Mouse (Mus musculus) forebrain, embryonic 15.5 days (tissue): ENCODE measurements at regions not wholly inside any gene's neighbourhood (a gene's known extent, or its start where the extent isn't known, plus 50 kb on each side); places are given as distances from the start of the nearest gene placed in this dataset.

ENCODE experiments used
- ATAC-seq: fragments of 200-750 bp; cut with Nextera tagmentation; replicated peaks from 2 replicates; pipeline ENCODE4 v1.8.0; 2017; ENCODE audit warnings: mild to moderate bottlenecking, moderate TSS enrichment, moderate library complexity
- H3K27ac ChIP-seq: fragments of 300-500 bp; sonication (generic); replicated peaks from 2 replicates; pipeline ENCODE4 v1.5.1; 2015; ENCODE audit warnings: mild to moderate bottlenecking, inconsistent platforms
- H3K27me3 ChIP-seq: fragments of 300-500 bp; sonication (generic); 2 replicates; pipeline ENCODE4 v1.6.1; 2015; ENCODE audit warnings: inconsistent platforms
- H3K36me3 ChIP-seq: fragments of 300-500 bp; sonication (generic); 2 replicates; pipeline ENCODE4 v1.6.1; 2015; ENCODE audit warnings: mild to moderate bottlenecking, inconsistent platforms
- H3K4me1 ChIP-seq: fragments of 300-500 bp; sonication (generic); 2 replicates; pipeline ENCODE4 v1.6.1; 2015; ENCODE audit warnings: inconsistent platforms
- H3K4me2 ChIP-seq: fragments of 300-500 bp; sonication (generic); replicated peaks from 2 replicates; pipeline ENCODE4 v1.6.1; 2015; ENCODE audit warnings: mild to moderate bottlenecking, inconsistent platforms
- H3K4me3 ChIP-seq: fragments of 300-500 bp; sonication (generic); 2 replicates; pipeline ENCODE4 v1.5.1; 2015; ENCODE audit warnings: mild to moderate bottlenecking, inconsistent platforms
- H3K9ac ChIP-seq: fragments of 300-500 bp; sonication (generic); replicated peaks from 2 replicates; pipeline ENCODE4 v1.6.1; 2015; ENCODE audit warnings: mild to moderate bottlenecking, inconsistent platforms
- H3K9me3 ChIP-seq: fragments of 300-500 bp; sonication (generic); 2 replicates; pipeline ENCODE4 v1.6.1; 2016; ENCODE audit warnings: inconsistent platforms
- WGBS: fragments of 180-500 bp; shearing (Covaris S2); methylation state at CpG from one replicate; pipeline ENCODE4 v1.1.7; 2015; ENCODE audit warnings: mixed read lengths; 5-methylcytosine and 5-hydroxymethylcytosine counted together

GRCm38 (mm10) chr16:15052389-15052923 is 146.1 kb downstream of the Efcab1 start:
- 18% methylated on average over 7 of the region's 7 CpGs for WGBS
- Histone ChIP-seq H3K4me3 (no peak overlapping the region), H3K36me3 (no peaks in the 10 kb centered on the region), H3K9me3 (no peaks in the 10 kb centered on the region), H3K4me2 (0 out of 2 replicates have a peak overlapping the region, but pooled peaks have one; percentile 7), H3K4me1 (peaks cover 32% of the 10 kb centered on the region), H3K9ac (no peak overlapping the region), H3K27me3 (no peaks in the 10 kb centered on the region), H3K27ac (no peak overlapping the region)
- 0 out of 2 replicates have a peak, but pooled peaks have one; percentile 7 for ATAC-seq

DNA sequence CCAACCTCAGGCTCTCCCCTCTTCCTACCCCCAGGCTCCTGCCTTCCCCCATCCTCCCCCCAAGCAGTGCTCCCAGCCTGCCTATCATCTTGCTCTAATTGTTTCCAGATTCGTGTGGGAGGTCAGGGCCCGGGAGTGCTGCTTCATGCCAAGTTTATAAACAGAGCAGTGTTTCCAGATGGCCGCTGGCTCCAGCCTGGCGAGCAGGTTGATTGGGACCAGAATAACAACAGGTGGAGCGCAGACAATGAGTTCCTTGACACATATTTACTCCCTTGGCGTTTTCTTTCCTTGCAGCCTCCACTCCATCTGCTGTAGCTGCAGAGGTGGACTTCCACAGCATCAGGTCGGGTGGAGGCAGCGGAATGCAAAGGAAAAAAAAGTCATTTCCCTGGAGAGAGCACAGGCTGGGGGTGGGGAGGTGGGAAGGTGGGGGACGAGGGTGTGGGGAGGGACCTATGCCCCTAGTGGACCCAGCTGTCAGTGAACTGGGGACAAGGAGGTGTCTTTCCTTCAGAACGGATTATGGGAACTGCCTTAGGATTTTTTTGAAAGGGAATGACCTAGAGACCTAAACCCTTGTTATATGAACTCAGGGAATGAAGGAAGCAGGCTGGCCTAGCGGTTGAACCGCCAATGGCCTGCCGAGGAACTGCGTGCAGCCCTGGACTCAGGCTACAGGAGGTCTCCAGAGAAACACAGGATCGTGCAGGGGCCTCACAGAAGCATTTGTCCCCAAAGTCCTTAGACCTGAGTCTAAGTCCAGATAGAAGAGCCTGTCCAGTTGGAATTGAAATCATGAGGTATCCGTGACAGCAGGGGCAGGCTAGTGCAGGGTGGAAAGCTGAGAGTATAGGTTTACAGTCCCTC is 146.8 kb downstream of the Efcab1 start:
- Histone ChIP-seq H3K27ac (no peak overlapping the region), H3K27me3 (no peaks in the 10 kb centered on the region), H3K9ac (no peak overlapping the region), H3K4me3 (no peak overlapping the region), H3K4me1 (peaks cover 32% of the 10 kb centered on the region), H3K9me3 (no peaks in the 10 kb centered on the region), H3K36me3 (no peaks in the 10 kb centered on the region), H3K4me2 (0 out of 2 replicates have a peak overlapping the region, but pooled peaks have one; percentile 7)
- whole genome bisulfite sequencing, result 5% methylated on average over 16 of the region's 16 CpGs
- peak; percentile 78 for ATAC-seq

DNA sequence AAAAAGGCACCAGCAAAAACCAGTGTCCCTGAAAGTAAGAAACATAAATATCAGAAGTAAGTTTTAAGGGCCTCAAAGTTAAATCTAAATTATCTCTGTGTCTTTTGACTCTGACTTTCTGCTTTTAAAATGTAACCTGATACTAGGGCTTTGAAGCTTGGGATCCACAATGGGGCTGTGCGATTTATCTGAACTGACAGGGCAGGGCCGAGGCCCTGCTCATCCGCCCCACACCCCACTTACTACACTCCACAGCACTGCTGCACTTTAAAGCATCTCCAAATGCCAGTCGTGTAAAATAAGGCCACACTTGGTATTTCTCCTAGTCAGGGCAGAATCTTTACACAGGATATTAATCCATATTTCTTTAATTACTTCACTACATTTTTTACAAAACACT is 147.4 kb downstream of the Efcab1 start:
- ATAC-seq, result no peak
- peaks cover 32% of the 10 kb centered on the region for H3K4me1 ChIP-seq
- WGBS, result 10% methylated on average over 4 of the region's 4 CpGs
- no peaks in the 10 kb centered on the region for H3K9me3 ChIP-seq
- no peak overlapping the region for H3K27ac ChIP-seq
- no peaks in the 10 kb centered on the region for H3K27me3 ChIP-seq
- H3K9ac ChIP-seq, result no peak overlapping the region
- no peak overlapping the region for H3K4me2 ChIP-seq
- no peak overlapping the region for H3K4me3 ChIP-seq
- H3K36me3 ChIP-seq, result no peaks in the 10 kb centered on the region

DNA sequence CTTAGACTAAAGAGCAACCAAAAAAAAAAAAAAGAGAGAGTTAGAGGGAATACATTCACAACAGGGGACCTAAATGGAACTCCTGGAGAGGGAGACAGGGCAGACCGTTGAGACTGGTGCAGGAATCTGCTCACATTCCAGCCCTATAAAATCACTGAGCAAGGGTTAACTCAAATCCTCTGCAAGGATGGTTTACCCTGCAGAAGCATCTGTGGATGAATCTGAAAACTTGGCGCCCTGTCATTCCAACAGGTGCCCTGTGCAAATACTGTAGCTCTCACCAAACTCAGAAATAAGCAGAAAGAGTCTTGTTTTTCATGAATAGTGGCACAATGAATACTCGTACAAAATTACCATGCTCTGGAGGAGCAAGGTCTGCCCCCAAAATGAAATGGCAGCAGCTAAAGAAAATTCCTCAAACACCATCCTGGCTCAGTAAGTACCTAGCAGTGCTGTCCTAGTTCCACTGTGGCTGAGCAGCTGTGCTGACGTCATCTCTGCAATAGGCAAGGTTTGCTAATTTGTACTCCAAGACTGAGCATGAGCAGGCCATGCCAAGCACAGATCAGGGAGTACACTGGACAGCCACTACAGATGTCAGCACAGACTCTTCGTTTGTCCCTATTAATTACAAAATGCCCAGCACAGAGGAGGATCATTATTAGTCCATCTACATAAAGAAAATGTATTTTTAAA is 148.0 kb downstream of the Efcab1 start:
- Histone ChIP-seq H3K9me3 (no peaks in the 10 kb centered on the region), H3K36me3 (no peaks in the 10 kb centered on the region), H3K9ac (no peak overlapping the region), H3K27ac (no peak overlapping the region), H3K27me3 (no peaks in the 10 kb centered on the region), H3K4me1 (peaks cover 32% of the 10 kb centered on the region), H3K4me2 (no peak overlapping the region), H3K4me3 (no peak overlapping the region)
- 37% methylated on average over 5 of the region's 5 CpGs for WGBS
- no peak for ATAC-seq

GRCm38 (mm10) chr16:15055697-15056096 is 149.3 kb downstream of the Efcab1 start:
- Histone ChIP-seq H3K4me2 (0 out of 2 replicates have a peak overlapping the region, but pooled peaks have one; percentile 1), H3K36me3 (no peaks in the 10 kb centered on the region), H3K9ac (no peak overlapping the region), H3K4me3 (no peak overlapping the region), H3K27me3 (no peaks in the 10 kb centered on the region), H3K9me3 (no peaks in the 10 kb centered on the region), H3K4me1 (peaks cover 32% of the 10 kb centered on the region), H3K27ac (0 out of 2 replicates have a peak overlapping the region, but pooled peaks have one; percentile 6)
- peak; percentile 79 for ATAC-seq
- WGBS, result 42% methylated on average over 5 of the region's 5 CpGs

DNA sequence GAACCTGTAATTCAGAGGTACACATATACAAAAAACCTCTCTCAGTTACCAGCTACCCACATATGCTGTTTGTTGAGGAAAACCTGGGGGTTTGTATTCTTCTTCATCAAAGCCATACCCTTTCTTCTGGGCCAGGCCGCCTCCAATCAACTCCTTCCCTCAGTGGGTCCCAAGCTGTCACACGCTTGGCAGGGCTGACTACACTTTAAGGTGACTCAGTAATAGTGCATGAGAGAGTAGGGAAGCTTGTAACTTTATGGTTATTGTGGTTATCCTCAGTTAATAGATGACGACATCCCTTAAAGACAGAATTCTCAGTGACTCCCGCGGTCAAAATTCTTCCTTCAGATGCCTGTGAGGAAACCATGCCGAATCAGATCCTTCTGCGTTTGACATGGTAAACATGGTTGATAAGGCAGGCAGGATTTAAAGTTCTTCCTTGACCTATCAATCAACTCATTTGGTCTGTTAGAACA is 164.1 kb downstream of the Efcab1 start:
- H3K4me1 ChIP-seq, result no peaks in the 10 kb centered on the region
- no peak overlapping the region for H3K4me2 ChIP-seq
- H3K9ac ChIP-seq, result no peak overlapping the region
- no peak overlapping the region for H3K27ac ChIP-seq
- no peaks in the 10 kb centered on the region for H3K27me3 ChIP-seq
- WGBS, result 91% methylated on average over 7 of the region's 7 CpGs
- H3K4me3 ChIP-seq, result no peak overlapping the region
- no peak for ATAC-seq
- no peaks in the 10 kb centered on the region for H3K9me3 ChIP-seq
- no peaks in the 10 kb centered on the region for H3K36me3 ChIP-seq

- Histone ChIP-seq H3K36me3 (no peaks in the 10 kb centered on the region), H3K27ac (no peak overlapping the region)
- ATAC-seq, result no peak
Observed at GRCm38 (mm10) chr16:15074407-15074806, 168.0 kb downstream of the Efcab1 start.

GRCm38 (mm10) chr16:15083692-15084091 is 177.3 kb downstream of the Efcab1 start:
- no peak for ATAC-seq
- 43% methylated on average over 3 of the region's 3 CpGs for WGBS
- Histone ChIP-seq H3K9me3 (no peaks in the 10 kb centered on the region), H3K36me3 (no peaks in the 10 kb centered on the region), H3K9ac (no peak overlapping the region), H3K4me1 (peaks cover 13% of the 10 kb centered on the region), H3K4me2 (no peak overlapping the region), H3K4me3 (no peak overlapping the region), H3K27ac (no peak overlapping the region), H3K27me3 (peaks cover 8% of the 10 kb centered on the region; the same call in 1 of the 2 replicates)

More at GRCm38 (mm10) chr16:15074407-15074806, 168.0 kb downstream of the Efcab1 start:
- no peaks in the 10 kb centered on the region for H3K27me3 ChIP-seq
- no peak overlapping the region for H3K9ac ChIP-seq
- H3K4me1 ChIP-seq, result no peaks in the 10 kb centered on the region
- H3K4me3 ChIP-seq, result no peak overlapping the region
- H3K9me3 ChIP-seq, result no peaks in the 10 kb centered on the region
- H3K4me2 ChIP-seq, result no peak overlapping the region

DNA sequence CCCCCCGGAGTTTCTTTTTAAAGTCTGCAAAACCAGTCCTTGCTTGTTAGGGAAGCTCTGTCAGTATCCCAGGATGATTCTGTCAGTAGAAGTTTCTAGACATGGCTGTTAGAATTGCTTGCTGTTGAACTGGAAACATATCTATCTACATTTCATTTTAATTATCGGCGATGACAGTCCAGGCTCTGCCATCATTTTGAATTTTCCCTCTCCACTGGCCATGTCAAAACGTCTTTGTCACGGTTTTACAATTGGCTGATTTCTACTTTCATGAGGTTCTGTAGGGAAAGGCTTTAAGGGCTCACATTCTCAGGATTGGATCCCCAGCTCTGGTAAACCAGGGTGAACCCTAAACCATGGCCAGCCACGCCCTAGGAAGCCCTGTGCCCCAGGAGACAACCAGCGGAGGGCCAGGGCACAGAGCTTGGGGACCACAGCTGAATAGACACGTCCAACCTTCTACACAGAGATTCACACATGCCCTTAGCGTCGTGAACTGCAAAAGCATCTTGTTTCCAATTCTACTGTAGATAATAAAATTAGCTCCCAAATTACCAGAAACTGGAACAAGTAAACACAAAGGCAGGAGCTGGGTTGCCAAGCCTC is 177.8 kb downstream of the Efcab1 start:
- 24% methylated on average over 10 of the region's 10 CpGs for WGBS
- peak overlapping the region; percentile 51 for H3K4me3 ChIP-seq
- H3K27ac ChIP-seq, result no peak overlapping the region
- peaks cover 8% of the 10 kb centered on the region; the same call in 1 of the 2 replicates for H3K27me3 ChIP-seq
- H3K9ac ChIP-seq, result peak overlapping the region; percentile 47; the same call in 1 of the 2 replicates
- no peaks in the 10 kb centered on the region for H3K36me3 ChIP-seq
- H3K9me3 ChIP-seq, result no peaks in the 10 kb centered on the region
- peak; percentile 55; the same call in 1 of the 2 replicates for ATAC-seq
- H3K4me2 ChIP-seq, result peak overlapping the region; percentile 91
- peaks cover 13% of the 10 kb centered on the region for H3K4me1 ChIP-seq

- under 1% methylated on average over 56 of the region's 56 CpGs for WGBS
- Histone ChIP-seq H3K4me2 (peak overlapping the region; percentile 91), H3K9ac (peak overlapping the region; percentile 47), H3K4me1 (peaks cover 13% of the 10 kb centered on the region), H3K27me3 (peaks cover 8% of the 10 kb centered on the region; the same call in 1 of the 2 replicates), H3K27ac (no peak overlapping the region), H3K36me3 (no peaks in the 10 kb centered on the region), H3K9me3 (no peaks in the 10 kb centered on the region), H3K4me3 (peak overlapping the region; percentile 51)
- ATAC-seq, result peak; percentile 92
Observed at GRCm38 (mm10) chr16:15084753-15085728, 178.6 kb downstream of the Efcab1 start.

DNA sequence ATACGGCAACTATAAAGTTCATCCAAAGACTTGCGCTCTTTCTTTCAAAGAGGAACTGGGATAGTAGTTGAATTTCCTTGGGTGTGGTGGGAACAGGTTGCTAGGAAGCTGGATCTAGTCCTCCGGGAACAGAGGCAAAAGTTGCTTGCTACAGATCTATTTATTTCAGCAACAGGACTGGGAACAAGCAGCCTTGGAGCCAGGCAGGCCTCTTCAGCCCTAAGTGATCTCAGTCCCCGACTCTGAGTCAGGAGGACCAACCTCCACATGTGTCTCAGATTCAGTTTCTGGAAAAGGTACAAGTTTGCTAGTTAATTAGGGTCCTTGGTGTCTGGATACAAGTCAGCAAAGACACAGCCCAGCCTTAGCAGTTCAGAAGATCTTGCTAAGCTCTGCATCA is 180.2 kb downstream of the Efcab1 start:
- no peak overlapping the region for H3K4me3 ChIP-seq
- peaks cover 8% of the 10 kb centered on the region; the same call in 1 of the 2 replicates for H3K27me3 ChIP-seq
- no peak overlapping the region for H3K27ac ChIP-seq
- H3K9me3 ChIP-seq, result no peaks in the 10 kb centered on the region
- H3K4me1 ChIP-seq, result peaks cover 13% of the 10 kb centered on the region
- no peaks in the 10 kb centered on the region for H3K36me3 ChIP-seq
- H3K4me2 ChIP-seq, result no peak overlapping the region
- WGBS, result 86% methylated on average over 4 of the region's 4 CpGs
- ATAC-seq, result no peak
- H3K9ac ChIP-seq, result no peak overlapping the region
